Mouse (Mus musculus) heart, postnatal 0 days (tissue): ENCODE measurements around the gene Eif3b. TPM values are rescaled to one million over a fixed set of nuclear protein-coding genes. Genes with fewer than 3 reads are reported as not detected.

ENCODE experiments used
- ATAC-seq: fragments of 200-750 bp; cut with Nextera tagmentation; 2 replicates; pipeline ENCODE4 v1.8.0; 2017; ENCODE audit warnings: low read depth, moderate number of reproducible peaks, moderate library complexity; ENCODE audit not compliant: insufficient read depth
- DNase-seq: peaks from one replicate; pipeline ENCODE4 v3.0.0-alpha.2; 2016; ENCODE audit warnings: low spot score
- H3K27ac ChIP-seq: fragments of 300-500 bp; sonication (generic); 2 replicates; pipeline ENCODE4 v1.5.1; 2014; ENCODE audit warnings: low read depth, mild to moderate bottlenecking
- H3K27me3 ChIP-seq: fragments of 300-500 bp; sonication (generic); 2 replicates; pipeline ENCODE4 v1.6.1; 2014; ENCODE audit warnings: low read length, mixed read lengths; ENCODE audit not compliant: control insufficient read depth, insufficient read depth
- H3K36me3 ChIP-seq: fragments of 300-500 bp; sonication (generic); replicated peaks from 2 replicates; pipeline ENCODE4 v1.6.1; 2014; ENCODE audit warnings: low read length, mixed read lengths; ENCODE audit not compliant: control insufficient read depth, insufficient read depth
- H3K4me1 ChIP-seq: fragments of 300-500 bp; sonication (generic); 2 replicates; pipeline ENCODE4 v1.6.1; 2014; ENCODE audit warnings: antibody characterized with exemption; ENCODE audit not compliant: control insufficient read depth, insufficient read depth
- H3K4me2 ChIP-seq: fragments of 300-500 bp; sonication (generic); 2 replicates; pipeline ENCODE4 v1.6.1; 2014; ENCODE audit warnings: low read depth, mild to moderate bottlenecking, low read length, moderate library complexity
- H3K4me3 ChIP-seq: fragments of 300-500 bp; sonication (generic); 2 replicates; pipeline ENCODE4 v1.5.1; 2014; ENCODE audit warnings: low read depth, low read length
- H3K9ac ChIP-seq: fragments of 300-500 bp; sonication (generic); replicated peaks from 2 replicates; pipeline ENCODE4 v1.6.1; 2014; ENCODE audit warnings: low read depth, low read length, mixed read lengths
- H3K9me3 ChIP-seq: fragments of 300-500 bp; sonication (generic); replicated peaks from 2 replicates; pipeline ENCODE4 v1.6.1; 2016; ENCODE audit warnings: low read length; ENCODE audit not compliant: control insufficient read depth
- CTCF ChIP-seq: IDR thresholded peaks from 2 replicates; pipeline ENCODE4 v1.5.1; 2016; ENCODE audit warnings: antibody characterized with exemption, control low read depth, low read depth
- EP300 ChIP-seq: IDR thresholded peaks from 2 replicates; pipeline ENCODE4 v1.6.1; 2016; ENCODE audit warnings: antibody characterized with exemption, low read depth
- WGBS: fragments of 180-500 bp; shearing (Covaris S2); extraction: QIAGEN DNeasy Blood & Tissue Kit; methylation state at CpG from one replicate; pipeline ENCODE4 v1.1.7; 2014; 5-methylcytosine and 5-hydroxymethylcytosine counted together
- microRNA-seq: library from miRNA; unstranded; fragments of <30 nt; microRNA quantifications from one replicate; pipeline ENCODE4, GENCODE M21; 2016
- polyA plus RNA-seq: library from polyadenylated mRNA; unstranded; fragments of >200 nt; fragmentation: Nextera tagmentation; extraction: Ambion mirVana; gene quantifications from 2 replicates; pipeline ENCODE4 v1.2.1, GENCODE M21; 2015
- total RNA-seq: library from RNA; depleted of rRNA; stranded (reverse); fragments of >200 nt; gene quantifications from 2 replicates; pipeline ENCODE4 v1.2.3, GENCODE M21; 2014; ENCODE audit warnings: low replicate concordance; rRNA removed

Eif3b gene
- total and polyA plus RNA-seq, 2 experiments from 2014 or later: 37.4 to 40.0 TPM

DNA sequence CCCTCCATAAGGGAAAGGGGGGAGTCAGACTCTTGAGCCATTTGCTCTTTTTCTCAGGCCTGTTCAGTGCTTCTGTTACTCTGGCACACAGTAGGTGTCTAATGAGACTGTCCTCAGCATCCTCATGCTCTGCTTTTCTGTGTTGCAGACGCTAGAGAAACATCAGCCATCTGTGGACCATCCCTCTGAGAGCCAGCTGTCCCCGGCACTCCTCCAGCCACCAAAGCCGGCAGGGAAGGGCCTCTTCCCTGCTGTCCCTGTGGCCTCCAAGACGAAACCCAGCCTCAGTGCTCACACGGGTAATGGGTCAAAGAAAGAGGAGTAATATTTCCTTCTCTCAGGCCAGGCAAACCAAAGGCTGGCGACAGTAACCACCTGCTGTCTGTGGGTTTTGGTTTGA is 72.0 kb downstream of the Eif3b start:
- Histone ChIP-seq H3K9ac (no peak overlapping the region), H3K27me3 (peaks cover 2% of the 10 kb centered on the region; the same call in 1 of the 2 replicates), H3K4me1 (no peaks in the 10 kb centered on the region), H3K4me3 (no peak overlapping the region), H3K4me2 (no peak overlapping the region), H3K9me3 (no peaks in the 10 kb centered on the region), H3K36me3 (no peaks in the 10 kb centered on the region), H3K27ac (no peak overlapping the region)
- 66% methylated on average over 6 of the region's 6 CpGs for WGBS
- TF ChIP-seq EP300 (no peak), CTCF (no peak)
- ATAC-seq (no peak), DNase-seq (no peak)

DNA sequence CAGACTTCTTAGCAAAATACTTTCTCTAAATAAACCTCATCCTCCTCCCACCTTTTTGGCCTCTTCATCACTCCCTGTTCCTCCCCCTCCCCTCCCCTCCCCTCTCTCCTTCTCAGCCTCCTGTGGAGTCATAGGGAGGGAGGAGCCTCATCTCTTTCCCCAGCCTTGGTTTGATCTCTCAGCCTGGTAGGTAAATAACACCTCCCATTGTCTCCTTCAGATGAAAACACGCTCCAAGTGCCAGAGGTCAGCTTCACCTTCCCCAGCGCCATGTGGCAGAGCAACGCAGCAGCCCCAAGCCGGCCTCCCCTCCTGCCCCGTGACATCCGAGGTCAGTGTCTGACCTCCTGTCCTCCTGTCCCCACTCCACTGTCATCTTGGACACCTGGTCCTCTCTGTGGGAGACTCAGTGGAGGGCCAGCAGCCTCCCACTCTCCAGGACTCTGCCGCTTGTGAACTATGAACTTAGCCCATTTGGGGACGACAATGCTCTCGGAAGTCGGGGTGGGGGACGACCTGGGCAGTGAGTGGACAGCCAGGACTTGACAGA is 73.6 kb downstream of the Eif3b start:
- no peak overlapping the region for H3K27ac ChIP-seq
- H3K36me3 ChIP-seq: no peaks in the 10 kb centered on the region
- no peaks in the 10 kb centered on the region for H3K27me3 ChIP-seq
- H3K4me2 ChIP-seq: no peak overlapping the region
- TF ChIP-seq EP300: no peak
- TF ChIP-seq CTCF: no peak
- no peak overlapping the region for H3K9ac ChIP-seq
- WGBS: 20% methylated on average over 11 of the region's 11 CpGs
- H3K4me3 ChIP-seq: no peak overlapping the region
- no peaks in the 10 kb centered on the region for H3K9me3 ChIP-seq
- ATAC-seq (no peak), DNase-seq (no peak)
- no peaks in the 10 kb centered on the region for H3K4me1 ChIP-seq

Small RNAs within 50 kb of the gene (microRNA-seq; reads per million reads assigned to microRNA genes)
- gene Mir7038: not detected

Other genes starting within 250 kb of the Eif3b start
- 10.1 and 20.6 TPM in 2 replicates for gene Mad1l1, start 97.8 kb upstream of the Eif3b start, total RNA-seq
- 15.0 and 15.1 TPM in 2 replicates for gene Mad1l1, start 97.8 kb upstream of the Eif3b start, polyA plus RNA-seq
- gene Nudt1, start 97.7 kb upstream of the Eif3b start, total RNA-seq: 11.3 and 31.0 TPM in 2 replicates
- 17.4 and 18.1 TPM in 2 replicates for gene Nudt1, start 97.7 kb upstream of the Eif3b start, polyA plus RNA-seq
- 13.9 and 19.5 TPM in 2 replicates for gene Mrm2, start 87.4 kb upstream of the Eif3b start, total RNA-seq
- gene Mrm2, start 87.4 kb upstream of the Eif3b start, polyA plus RNA-seq: 16.9 and 17.8 TPM in 2 replicates
- 24.8 and 30.8 TPM in 2 replicates for gene Snx8, start 30.1 kb upstream of the Eif3b start, total RNA-seq
- 11.7 and 13.3 TPM in 2 replicates for gene Snx8, start 30.1 kb upstream of the Eif3b start, polyA plus RNA-seq
- gene Gm4869, start 26.3 kb downstream of the Eif3b start, total RNA-seq: not detected in 2 replicates
- not detected in 2 replicates for gene Gm4869, start 26.3 kb downstream of the Eif3b start, polyA plus RNA-seq
- 4.1 and 4.7 TPM in 2 replicates for gene Chst12, start 86.2 kb downstream of the Eif3b start, total RNA-seq
- 5.9 and 6.6 TPM in 2 replicates for gene Chst12, start 86.2 kb downstream of the Eif3b start, polyA plus RNA-seq
- gene Grifin, start 145.7 kb downstream of the Eif3b start, total RNA-seq: not detected in 2 replicates
- gene Grifin, start 145.7 kb downstream of the Eif3b start, polyA plus RNA-seq: not detected in 2 replicates
- 8.2 and 22.3 TPM in 2 replicates for gene Lfng, start 188.0 kb downstream of the Eif3b start, total RNA-seq
- gene Lfng, start 188.0 kb downstream of the Eif3b start, polyA plus RNA-seq: 4.1 and 4.4 TPM in 2 replicates
- gene Ttyh3, start 229.7 kb downstream of the Eif3b start, total RNA-seq: 53.2 and 55.2 TPM in 2 replicates
- gene Ttyh3, start 229.7 kb downstream of the Eif3b start, polyA plus RNA-seq: 8.5 and 8.9 TPM in 2 replicates